Mouse (Mus musculus) ES-CJ7 (cell line): ENCODE results near the gene Rnft1.
A peak's percentile ranks its signal among the peaks of the same experiment; 100 is the strongest.

Experiments
- DNase-seq: peaks from one replicate; pipeline ENCODE4 v3.0.0; 2011; ENCODE audit warnings: low read depth, low spot score

Rnft1 gene

DNA sequence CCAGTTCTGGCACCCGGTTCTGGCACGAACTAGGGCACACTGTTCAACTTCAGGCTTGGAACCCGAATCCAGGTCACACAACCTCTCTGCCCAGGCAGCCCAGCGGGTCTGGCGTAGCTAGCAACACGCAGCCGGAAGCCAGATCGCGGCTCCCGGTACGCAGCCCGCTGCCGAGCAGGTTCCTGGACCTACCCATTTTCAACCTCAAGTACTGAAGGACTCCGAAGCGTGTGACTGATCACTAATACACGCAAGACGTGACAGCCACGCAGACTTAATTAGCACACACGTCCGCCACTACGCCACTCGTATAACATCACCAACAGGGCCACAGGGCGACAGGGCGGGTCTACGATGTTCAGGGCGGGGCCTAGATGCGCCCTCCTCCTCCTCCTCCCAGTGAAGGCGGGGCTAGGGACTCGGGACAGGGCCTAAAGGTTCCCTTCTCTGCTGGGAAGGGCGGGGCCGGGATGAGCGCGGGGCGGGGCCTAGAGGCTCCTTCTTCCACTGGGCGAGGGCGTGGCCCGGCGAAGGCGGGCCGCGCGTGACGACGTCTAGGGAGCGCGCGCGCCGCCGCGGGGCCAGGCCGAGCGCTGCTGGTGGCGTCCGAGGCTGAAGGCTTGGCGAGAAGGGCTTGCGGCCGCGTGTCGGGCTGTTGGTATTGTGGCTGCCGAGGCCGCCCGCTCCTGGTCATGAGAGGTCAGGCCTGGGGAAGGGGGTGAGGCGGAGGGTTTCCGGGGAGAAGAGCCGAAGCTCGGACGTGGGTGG is at the start of gene Rnft1:
Gene Rnft1 (plus strand): TSS at position 557 of the 768 bp plus-strand sequence.
- DNase-seq = peak; percentile 98

DNA sequence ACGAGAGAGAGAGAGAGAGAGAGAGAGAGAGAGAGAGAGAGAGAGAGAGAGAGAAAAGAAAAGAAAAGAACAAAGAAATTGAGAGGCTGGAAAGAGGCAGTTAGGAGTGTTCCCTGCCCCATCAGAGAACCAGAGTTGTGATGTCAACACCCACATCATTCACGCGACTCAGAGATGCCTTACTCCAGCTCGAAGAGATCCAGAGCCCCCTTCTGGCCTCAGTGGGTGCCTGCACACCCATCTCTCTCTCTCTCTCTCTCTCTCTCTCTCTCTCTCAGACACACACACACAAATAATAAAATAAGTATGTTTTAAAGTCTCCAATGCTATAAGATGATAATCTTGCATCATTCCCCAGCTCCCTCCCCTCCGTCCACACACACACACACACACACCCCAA is 47.6 kb upstream of the Rnft1 start:
- peak; percentile 69 for DNase-seq

DNA sequence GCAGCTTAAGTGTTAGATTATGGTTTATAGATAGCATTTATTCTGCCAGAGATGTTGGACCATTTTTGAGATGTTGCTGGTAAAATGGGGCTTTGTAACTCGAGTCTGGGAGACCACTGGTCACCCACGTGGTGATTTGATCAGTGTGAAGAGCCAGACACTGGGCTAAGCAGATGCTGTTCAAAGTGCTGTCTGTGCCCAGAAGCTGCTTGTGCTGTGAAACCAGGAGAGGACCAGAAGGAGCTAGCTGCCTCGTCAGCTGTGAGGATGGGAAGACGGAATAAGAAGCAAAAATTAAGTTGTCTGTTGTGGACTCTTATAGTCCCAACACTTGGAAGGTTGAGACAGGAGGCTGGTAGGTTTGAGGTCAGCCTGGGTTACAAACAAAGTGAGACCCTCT is 46.2 kb upstream of the Rnft1 start:
- DNase-seq = no peak

DNA sequence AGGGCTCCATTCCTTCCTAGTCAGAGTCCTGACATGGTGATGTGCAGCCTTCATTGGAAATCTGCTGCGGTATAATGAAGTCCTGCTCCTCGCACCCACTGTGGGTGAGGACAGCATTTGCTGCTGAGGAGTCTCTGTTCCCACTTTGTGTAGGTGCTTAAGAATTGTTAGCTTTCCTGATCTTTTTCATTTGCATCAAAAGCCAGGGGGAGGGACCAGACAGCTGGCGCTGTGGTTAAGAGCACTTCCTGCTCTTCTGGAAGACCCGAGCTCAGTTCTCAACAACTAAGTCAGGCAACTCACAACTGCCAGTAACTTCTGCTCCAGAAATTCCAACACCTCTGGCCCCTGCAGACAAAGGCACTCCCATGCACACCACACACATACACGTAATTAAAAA is 43.7 kb upstream of the Rnft1 start:
- DNase-seq = peak; percentile 39

DNA sequence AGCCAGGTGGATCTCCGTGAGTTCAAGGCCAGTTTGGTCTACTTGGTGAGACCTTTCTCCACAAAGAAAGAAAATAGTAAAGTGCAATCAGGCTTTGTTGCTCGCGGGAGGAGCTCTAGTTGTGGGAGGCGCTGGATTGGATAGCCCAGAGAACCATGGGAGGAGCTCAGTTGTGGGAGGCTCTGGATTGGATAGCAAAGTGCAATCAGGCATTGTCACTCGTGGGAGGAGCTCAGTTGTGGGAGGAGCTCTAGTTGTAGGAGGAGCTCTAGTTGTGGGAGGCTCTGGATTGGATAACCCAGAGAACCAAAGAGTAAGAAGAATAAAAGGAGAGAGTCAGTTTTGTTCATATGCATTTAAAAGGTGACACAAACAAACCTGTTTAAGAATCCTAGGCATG is 30.5 kb upstream of the Rnft1 start:
- DNase-seq = peak; percentile 81

DNA sequence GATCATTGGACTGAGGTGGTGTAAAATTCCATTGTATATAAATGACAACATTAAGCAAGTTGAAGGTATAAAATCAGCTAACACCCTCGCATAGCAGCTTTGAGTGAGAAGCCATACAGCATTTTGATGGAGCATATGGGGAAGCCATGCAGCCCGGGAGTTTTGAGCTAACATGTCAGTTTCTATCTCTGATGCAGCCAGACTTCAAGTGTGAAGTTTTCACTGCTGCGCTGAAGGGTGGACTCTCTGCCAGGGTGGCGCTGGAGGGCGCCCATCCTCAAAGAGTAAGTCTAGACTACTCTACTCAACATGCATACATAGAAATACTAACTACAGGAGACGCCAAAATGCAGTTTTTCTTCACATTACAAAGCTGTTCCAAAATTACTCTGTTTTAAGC is 26.9 kb upstream of the Rnft1 start:
- no peak for DNase-seq

DNA sequence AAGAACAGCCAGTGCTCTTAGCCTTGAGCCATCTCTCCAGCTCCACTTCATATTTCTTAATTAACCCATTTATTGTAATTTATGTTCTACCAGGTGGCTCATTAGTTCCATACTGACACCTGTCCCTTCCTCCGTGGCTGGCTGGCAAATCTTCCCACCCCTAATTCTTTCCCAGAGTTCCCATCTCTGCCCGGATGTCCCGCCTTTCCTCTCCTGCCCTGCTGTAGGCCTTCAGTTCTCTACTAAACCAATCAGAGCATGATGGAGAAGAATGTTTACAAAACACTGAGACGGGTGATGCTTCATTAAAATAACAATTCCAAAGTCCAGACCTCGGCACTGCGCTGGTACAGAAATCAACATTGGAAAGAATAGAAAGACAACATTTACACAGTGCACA is 25.6 kb upstream of the Rnft1 start:
- peak; percentile 55 for DNase-seq

DNA sequence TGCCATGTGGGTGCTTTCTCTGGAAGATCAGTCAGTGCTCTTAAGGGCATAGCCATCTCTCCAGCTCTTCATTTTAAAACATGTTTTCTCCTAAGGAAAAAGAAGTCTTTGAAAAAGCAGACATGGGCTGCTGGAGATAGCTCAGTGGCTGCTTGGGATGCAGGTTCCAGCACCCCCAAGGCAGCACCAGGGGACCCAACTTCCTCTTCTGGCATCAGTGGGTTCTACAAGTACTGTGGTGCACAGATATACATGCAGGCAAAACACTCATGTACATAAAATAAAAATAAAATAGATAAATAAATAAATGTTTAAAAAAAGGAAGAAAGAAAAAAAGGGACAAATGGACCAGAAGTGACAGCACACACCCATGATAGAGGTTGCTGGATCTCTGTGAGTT is 21.9 kb upstream of the Rnft1 start:
- peak; percentile 55 for DNase-seq

DNA sequence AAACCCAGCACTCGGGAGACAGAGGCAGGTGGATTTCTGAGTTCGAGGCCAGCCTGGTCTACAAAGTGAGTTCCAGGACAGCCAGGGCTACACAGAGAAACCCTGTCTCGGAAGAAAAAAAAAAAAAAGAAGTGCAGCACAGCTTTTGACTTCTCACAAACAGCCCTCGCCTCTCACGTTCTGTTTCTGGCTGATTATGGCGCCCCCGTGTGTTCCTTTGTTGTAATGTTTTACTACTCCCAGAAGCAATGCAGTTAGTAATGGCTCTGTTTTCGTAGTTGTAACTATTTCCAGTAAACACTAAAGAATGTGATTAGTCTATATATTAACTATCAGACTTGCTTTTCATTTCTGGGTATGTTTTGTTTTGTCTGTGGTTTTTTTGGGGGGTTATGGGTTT is 20.2 kb upstream of the Rnft1 start:
- peak; percentile 77 for DNase-seq

DNA sequence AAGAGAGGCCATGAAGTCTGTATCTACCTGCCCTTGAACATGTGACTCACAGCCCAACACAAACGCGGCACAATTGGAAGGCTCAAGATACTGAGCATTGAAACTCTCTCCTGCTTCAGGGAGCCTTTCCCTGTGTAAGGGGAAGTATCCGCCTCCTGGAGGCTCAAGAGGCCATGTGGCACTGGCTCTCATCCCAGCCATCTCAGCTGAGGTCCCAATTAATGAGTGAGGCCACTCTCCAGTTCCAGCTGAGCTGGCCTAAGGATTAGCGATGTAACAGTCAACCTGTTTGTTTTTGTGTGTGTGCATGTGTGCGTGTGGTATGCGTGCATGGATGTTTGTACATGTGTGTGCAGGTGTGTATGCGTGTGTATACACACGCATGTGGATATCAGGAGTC is 16.1 kb upstream of the Rnft1 start:
- DNase-seq = no peak

DNA sequence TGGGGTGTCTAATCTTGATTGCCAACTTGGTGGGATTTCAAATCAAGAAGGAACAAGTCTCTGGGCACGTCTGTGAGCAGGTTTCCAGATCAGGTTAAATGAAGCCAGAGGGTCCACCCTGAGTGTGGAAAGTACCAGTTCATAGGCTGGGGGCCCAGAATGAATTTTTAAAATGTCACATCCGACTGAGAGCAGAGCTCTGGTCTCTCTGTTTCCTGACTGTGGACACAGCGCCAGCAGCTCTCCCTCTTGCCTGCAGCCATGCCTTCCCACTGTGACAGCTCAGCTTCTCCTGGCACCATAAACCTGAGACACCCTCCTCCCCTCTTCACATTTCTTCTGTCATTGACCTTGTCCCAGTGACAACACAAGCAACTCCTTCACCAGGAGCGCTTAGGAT is 15.5 kb upstream of the Rnft1 start:
- no peak for DNase-seq

DNA sequence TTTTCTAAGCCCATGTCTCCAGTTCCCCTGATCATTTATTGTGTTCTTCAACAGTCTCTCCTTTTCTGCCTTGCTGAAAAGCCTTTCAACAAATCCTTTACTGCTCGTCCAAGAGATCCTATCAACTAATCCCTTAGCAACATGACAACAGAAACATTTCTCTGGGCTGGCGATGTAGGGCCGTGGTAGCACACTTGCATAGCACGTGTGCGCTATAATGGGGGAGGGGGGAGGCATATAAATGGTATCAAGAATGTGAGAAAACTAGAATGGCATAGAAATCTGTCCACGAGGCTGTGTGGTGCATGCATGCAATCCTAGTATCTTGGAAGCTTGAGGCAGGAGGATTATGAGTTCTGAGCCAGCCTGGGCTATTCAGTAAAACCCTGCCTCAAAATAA is 12.7 kb upstream of the Rnft1 start:
- no peak for DNase-seq

DNA sequence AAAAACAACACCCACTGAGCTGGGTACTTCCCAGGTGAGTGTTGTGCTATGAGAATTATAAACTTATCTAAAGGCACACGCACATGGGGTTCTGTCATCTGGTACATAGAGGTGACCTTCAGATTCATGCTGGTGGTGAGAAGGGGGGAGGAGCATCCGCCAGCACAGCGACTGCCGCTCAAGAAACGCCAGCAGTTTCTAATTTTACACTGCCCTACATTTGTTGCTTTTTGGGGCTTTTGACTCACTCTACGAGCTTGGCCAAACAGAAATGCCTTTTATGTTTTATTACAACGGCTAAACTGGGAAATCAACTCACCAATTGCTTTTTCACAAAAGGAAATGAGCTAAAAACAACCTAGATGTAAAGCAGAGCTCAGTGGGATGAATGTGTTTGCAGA is 11.7 kb upstream of the Rnft1 start:
- no peak for DNase-seq

DNA sequence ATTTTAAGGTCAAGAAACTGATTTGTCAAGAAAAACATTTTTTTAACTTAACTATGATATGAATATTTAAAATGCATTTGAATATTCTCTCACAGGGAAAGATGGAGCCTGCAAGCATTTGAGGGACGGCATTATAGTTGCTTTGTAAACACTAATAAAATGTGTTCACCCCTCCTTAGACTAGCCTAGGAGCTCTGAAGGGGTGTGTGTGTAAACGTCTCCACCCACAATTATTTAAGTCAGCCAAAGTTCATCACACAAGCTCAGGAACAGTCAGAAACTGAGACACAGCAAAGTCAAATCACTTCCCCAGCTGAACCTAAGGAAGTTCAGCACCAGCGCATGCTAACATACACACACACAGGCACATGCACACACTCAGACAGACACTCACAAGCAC is 10.9 kb upstream of the Rnft1 start:
- DNase-seq = no peak

DNA sequence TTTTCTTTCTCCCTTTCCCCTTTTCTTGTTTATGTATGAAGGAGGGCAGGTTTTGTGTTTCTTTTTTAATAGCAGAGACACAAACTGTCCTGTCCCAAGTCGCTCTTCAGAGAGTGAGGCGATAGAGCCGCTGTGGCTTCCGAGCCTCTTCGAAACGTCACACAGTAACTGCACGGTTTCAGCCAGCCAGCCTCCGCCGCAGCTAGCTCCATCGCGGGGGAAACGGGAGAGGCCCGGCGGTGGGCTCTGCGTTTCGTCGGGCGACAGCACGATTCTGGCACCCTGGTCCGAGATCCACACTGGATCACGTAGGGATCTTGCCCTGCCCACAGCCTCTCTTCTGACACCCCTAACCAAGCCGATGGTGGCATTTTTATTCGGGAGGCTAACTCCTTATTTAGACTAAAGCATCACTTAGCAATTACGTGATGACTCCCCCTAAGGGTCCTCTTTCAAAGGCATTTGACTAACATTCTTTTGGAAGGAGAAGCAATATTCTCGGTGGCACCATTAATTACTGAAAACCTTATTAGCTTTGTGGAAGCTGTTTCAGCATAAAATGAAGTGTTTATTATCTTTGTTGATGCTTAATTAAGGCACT is 553 bp downstream of the Rnft1 start:
- peak; percentile 21 for DNase-seq

DNA sequence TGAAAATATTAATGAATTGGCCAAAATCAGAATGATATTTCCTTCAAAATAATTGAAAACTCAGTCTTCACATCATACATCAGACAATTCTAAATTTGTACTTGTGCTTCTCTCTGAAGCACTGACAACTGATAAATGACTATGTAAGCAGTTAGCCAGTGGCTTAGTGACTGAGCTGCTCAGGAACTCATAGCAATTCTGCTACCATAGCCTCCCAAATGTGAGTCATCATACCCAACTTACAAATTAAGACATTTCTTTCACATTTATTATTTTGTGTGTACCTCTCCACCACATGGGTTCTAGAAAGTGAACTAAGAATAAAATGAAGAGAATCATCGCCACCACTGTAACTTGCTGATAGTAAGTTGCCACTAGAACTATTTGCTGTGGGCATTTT is 6.3 kb downstream of the Rnft1 start:
- DNase-seq = no peak

DNA sequence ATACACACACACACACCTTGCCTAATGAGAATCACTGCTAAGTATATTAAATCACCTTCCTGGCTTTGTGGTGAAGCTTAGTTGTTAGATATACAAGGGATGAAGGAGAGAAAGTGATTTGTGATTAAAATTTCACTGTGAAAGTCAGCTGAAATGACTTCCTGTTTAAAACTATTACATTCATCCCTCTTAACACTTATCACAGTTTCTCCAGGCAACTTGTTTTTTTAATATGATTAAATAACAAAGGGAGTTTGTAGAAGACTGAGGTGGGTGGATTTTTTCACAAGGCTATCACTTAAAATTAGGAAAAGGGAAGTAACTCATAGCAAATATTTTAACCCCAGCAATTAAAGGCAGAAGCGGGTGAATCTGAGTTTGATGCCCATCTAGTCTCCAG is 12.9 kb downstream of the Rnft1 start:
- DNase-seq = no peak

DNA sequence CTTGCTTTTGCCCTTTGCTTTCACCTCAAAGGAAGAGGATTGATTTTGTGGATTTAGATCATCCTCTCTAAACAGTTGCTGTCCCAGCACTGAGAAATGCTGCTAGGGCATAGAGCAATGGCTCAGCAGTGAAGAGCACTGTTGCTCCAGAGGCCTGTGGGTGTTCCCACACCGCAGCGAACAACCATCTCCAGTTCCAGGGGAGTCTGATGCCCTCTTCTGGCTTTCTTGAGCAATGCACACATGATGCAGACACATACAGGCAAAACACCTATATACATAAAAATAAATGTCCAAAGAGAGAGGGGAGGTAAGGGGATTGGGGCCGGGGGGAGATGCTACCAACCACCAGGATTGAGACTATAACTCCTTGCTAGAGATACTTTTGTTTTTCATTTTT is 13.5 kb downstream of the Rnft1 start:
- DNase-seq = peak; percentile 79

DNA sequence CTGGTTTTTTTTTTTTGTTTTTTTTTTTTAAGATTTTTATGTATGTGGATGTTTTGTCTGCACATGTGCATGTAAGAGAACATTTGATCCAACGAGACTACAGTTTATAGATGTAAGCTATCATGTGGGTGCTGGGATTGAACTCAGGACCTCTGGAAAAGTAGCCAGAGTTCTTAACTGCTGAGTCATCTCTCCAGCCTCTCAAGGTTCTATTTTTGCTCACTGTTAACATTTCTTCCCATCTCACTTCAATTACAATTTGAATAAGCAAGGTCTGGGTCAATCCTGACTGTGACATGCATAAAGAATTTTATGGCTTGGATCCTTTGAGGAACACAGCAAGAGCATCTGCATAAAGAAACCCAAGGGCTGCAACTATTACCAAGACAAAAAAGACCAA is 16.3 kb downstream of the Rnft1 start:
- no peak for DNase-seq

DNA sequence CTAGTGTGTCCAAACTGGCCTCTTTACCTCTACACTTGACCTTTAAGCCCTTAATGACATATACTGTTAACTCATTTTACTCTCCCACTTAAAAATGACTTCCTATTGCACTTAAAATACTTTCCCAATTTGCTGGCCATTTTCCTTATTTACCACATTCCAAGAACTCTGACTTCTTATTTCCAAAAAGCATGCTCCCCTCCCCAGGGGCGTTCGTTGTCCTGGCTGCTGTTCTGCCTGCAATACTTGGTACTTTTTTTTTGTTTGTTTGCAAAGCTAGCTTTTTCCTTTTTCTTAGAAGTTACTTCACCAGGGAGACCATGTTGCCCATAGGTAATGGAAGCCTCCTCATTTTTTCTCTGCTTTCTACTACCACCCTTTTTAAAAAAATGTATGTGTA is 18.7 kb downstream of the Rnft1 start:
- DNase-seq = no peak

DNA sequence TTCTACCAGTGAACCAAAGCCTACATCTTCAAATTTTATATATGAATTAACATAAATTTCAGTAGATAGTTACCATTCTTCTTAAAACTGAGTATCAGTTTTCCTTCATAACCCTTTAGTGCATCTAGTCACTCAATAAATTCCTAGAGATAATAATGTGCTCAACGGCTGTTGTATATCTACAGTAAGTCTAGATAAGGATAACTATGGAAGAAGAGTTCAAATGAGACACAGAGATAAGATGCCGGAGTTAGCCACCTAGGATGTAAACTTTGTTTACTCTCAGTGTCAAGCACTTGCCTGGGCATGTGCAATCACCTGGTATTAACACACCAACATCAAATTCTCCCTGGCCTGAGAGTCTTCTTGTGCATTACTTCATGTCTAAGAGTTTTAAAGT is 22.9 kb downstream of the Rnft1 start:
- no peak for DNase-seq

DNA sequence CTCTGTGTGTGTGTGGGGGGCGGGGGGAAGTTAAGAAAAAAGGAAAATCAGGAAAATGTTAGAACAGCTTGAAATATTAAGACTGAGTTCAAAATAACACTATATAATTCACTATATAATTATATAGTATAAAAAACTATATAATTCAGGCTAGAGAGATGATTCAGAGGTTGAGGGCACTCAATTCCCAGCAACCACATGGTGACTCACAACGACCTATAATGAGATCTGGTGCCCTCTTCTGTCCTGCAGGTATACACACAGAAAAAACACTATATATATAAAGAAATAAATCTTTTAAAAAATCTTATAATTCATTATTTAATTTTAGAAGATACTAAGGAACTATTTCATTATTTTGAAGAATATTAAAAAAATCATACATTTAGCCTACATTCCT is 23.5 kb downstream of the Rnft1 start:
- no peak for DNase-seq

DNA sequence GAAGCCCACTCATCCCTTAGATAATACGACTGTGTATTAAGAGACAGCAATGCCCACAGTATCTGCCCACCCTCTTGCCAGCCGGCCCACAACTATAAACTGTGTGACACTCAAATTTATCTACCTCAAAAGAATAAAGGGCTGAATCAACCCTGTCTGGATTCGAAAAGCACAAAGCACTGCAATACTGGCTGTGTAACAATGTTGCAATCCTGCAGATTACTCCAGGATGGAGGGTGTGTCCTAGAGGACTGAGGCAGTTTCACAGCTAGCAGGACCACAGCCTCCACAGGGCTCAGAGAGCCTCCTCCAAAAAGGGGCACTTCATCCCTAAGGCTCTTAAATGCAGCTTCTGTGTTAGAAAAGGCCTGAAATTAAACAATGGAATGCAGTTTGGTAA is 32.2 kb downstream of the Rnft1 start:
- DNase-seq = no peak

DNA sequence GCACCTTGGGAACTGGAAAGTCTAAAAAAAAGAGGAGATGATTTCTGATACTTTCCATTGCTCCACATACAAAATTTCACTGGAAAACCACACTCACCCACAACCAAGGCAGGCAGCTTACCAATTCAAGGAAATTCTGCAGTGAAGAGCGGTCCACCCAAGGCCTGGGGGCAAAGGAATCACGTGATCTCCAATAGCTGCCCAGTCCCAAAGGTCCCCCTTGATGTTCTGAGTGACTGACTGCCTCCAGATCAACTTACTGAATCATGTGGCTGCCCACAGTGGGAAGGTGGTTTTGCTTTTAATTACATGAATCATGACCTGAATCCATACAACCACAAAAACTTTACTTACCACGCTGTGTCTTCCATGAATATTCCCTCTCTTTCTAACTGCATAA is 32.8 kb downstream of the Rnft1 start:
- DNase-seq = no peak
